Mouse (Mus musculus) layer of hippocampus, postnatal 36 days (tissue): ENCODE results near the gene Slc51b. TPM values are rescaled to one million over a fixed set of nuclear protein-coding genes. Genes with fewer than 3 reads are reported as not detected.

Experiments used
- DNase-seq, 2 experiments: peaks; one replicate each; pipeline ENCODE4 v3.0.0; 2022
- total RNA-seq, 2 experiments: library from RNA; stranded (reverse); gene quantifications; 2 replicates each; pipeline ENCODE4 v1.2.3; 2021

The Slc51b gene
- not detected for total RNA-seq

DNA sequence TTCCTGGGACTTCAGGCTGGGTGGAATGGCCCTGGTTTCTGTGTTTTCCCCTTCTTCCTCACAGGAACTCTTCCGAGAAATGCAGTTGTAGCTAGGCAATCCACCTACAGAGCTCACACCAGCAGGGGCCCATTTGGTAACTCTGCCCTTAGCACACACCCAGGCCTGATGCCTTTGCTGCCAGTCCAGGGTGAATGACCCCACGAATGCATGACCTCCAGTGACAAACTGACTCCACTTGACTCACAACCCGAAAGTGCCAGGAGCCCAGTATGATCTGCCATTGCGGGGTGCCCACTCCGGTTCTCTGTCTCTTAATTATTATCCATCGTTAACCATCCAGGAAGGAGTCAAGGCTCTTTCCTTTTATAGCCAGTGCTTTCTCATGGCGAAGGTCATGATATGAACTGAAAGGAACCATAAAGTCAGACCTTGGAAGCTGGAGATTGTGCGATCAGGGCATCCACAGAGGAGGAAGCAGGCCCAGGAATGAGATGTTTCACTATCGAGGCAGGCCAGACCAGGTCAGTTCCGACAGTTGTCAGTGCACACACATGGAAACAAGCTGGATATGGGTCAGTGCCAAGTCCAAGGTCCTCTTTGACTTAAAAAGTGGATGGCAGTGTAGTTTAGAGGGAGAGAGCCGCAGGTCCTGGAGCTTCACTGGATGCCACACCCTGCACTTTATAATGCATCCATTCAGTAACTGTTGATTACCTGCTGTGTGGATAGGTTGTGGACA lies at the start of gene Slc51b:
Slc51b (minus strand) TSS at position 196 of the 742 bp plus-strand sequence.
- DNase-seq, result no peak

DNA sequence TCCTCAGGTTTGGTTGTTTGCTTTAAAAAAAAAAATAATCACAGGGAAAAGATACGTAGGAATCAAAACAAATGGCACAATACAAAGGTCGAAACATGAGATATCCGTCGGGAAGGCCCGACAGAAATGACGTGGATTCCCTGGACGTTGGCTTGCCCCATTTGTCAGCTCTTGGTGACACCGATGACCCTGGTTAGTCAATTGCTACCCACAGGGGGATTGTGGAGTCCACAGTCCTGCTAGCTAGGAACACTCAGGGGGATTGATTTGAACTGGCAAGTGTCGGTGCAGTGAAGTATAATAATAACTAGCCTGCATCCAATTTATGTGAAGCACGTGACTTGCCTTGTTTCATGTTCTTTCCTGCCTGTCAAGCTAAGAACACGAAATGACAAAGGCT lies 44.9 kb upstream of the Slc51b start:
- no peak for DNase-seq

DNA sequence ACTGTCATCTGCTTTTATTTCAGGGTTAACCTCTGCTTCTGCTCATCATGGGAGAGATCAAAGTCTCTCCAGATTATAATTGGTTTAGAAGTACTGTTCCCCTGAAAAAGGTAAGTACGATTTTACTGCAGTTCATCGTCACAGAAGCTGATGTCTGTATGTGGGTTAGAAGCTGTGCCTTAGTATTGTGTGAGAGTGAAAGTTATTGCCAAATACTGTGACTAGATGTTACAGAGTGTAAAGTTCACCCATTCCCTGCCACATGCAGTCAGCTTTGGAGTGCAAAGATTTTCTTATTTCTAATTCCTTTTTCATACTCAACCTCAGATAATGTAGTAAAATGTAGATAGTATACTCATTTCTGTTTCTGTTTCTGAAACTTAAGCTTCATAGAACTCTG lies 42.5 kb upstream of the Slc51b start:
- no peak for DNase-seq

DNA sequence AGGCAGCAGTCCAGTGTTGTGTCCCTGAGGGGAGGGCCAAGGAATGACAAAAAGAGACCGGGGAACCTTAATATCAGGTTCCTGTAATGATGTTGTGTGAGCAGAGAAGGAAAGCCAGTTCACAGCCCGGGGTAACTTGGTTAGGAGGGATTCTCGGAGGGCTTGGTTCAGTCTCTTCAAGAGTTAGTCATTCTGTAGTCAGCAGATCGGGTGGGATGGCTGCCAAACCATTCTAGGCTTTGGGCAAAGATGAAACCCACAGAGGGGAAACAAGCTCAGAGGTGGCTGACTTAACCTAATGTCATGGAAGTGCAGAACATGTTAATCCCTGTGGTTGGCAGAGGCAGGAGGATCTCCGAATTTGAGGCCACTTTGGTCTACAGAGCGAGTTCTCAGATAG lies 41.4 kb upstream of the Slc51b start:
- no peak for DNase-seq

DNA sequence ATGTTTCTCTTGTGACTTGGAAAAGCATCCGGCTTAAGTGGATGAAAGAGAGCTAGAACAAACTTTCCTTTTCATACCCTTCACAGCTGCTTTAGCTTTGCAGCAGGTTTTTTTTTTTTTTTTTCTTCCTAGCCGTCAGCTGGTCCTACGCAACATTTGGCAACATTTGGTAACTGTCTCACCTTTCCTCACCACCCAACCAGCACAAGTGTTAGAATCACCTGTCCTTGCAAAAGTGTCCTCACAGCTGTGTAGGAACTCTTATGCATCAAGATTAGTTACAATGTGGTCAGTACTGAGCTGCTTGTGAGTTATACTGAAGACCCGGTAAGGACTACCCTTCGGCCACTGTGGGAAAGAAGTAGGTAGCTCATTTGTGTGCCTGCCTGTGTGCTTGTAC lies 39.8 kb upstream of the Slc51b start:
- no peak for DNase-seq

DNA sequence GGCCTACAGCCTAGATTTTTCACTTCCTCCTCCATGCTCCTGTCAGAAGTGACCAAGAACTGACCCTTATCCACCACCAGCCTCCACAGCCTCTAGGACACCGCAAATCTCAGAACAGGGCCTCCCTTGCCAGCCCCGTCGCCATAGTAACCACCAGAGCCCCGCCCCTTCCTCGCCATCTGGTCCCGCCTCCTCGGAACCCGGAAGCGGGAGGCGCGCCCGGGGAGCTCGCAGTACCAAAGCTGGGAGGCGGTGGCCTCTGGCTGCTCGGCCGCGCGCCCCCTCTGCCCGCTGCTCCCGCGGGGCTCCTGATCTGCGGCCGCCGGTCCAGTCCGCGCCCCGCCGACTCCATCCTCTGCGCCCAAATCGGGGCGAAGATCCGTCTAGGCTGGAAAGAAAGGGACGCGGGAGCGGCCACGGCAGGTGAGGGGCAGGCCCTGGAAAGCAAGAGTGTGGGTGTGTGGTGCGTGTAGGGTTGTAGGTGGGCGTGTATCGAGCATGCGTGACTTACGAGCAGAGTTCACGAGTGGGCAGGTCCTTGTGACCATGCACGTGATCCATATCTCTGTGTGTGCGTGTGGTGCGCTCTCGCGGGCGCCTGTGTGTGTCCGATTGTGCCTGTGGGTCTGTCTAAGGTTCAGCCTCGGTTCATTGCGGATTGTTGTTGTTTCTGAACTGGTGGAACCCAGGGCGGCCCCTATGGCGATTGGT lies 38.1 kb upstream of the Slc51b start, which contains the start of gene Spg21:
Spg21 (plus strand) TSS at position 216 of the 711 bp plus-strand sequence.
- DNase-seq, result peak; percentile 94 to 97

DNA sequence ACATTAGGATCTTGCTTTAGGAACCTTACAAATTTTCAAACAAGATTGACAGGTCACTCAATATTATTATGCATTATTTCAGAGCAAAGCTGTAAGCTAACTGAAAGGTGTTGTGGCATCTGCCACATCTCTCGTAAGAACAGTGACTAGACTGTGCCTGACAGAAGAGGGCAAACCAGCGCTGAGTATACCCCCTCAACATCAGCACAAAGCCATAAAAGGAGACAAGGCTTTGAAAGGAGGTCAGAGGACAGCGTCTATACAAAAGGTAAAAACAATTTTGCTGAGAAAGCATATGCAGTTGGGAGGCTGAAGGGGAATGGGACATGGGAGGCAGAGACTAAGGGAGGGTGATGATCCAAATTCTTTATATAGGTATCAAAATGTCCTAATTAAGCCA lies 37.4 kb upstream of the Slc51b start:
- DNase-seq, result no peak

DNA sequence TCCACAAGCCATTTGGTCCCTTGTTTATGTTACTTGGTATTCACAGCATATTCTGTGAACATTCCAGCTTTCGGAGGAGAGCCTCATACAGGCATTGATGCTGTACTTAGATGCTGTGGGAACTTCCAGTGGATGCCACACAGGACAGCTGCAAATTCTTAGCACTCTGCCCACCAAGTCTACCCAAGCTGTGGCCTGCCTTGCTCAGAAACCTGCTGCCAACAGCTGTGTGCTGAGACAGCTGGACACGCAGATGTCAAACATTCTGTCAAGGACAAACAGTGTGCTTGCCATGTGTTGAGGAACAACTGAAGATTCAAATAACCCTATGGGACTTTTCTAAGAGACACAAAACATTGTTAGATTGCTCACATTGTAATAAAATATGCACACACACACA lies 36.2 kb upstream of the Slc51b start:
- no peak for DNase-seq

DNA sequence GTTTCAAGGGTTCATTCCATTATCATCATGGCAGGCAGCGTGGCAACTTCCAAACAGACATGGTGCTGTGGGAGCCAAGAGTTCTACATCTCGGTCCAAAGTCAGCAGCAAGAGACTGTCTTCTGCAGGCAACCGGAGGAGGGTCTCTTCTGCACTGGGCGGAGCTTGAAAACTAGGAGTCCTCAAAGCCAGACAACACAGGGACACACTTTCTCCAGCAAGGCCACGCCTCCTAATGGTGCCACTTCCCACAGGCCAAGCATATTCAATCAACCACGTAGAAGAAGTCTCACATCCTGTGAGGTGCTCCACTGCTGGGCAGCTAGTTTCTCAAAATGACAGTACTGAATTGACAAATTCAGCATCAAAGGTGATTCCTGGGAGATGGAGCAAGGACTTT lies 25.2 kb upstream of the Slc51b start:
- no peak for DNase-seq

DNA sequence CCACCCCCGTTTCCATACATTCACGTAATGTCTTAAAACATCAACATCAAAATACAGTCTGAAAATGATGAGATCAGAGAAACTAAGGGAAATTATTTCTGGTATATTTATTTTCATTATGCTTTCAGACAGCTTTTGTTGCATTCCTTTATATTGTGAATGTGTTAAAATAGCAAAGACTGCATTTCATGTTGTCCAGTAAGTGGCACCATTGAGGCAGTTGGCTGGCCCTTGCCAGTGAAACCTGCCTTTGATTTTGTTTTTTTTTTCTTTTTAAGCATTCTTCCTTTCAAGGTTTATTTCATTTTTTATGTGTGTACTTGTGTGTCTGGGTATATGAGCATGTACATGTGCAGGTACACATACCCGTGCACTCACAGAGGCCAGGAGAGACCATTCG lies 21.9 kb upstream of the Slc51b start:
- no peak for DNase-seq

DNA sequence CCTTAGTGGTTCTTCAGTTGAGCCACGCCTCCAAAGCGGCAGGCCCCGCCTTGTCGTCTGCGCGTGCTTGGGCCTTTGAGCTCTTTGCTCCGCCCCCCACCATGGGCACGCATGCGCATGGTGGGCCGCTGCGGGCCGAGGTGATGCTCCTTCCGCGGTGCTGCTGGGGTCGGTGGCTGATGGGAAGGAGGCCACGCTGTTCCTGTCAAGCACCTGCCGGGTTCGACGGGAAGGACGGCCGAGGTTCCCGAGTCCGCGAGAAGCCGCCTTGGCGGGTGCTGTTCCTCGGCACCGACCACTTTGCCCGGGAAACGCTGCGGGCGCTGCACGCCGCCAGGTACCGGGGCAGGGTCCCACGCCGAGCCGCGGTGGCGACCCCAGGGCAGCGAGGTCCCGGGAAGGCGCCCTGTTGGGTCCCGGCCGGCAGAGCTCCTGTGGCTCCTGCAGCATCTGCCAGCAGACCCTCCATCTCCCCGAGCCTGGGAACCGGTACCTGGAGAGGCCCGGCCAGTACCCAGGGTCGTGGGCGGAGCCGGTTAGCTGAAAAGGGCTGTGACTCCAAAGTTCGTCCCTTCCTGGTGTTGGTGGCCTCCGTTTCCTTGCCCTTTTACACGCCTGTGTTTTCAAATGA lies 13.0 kb upstream of the Slc51b start, which contains the start of gene Mtfmt:
Mtfmt (plus strand) TSS at position 112 of the 631 bp plus-strand sequence.
- peak; percentile 88 to 90 for DNase-seq

DNA sequence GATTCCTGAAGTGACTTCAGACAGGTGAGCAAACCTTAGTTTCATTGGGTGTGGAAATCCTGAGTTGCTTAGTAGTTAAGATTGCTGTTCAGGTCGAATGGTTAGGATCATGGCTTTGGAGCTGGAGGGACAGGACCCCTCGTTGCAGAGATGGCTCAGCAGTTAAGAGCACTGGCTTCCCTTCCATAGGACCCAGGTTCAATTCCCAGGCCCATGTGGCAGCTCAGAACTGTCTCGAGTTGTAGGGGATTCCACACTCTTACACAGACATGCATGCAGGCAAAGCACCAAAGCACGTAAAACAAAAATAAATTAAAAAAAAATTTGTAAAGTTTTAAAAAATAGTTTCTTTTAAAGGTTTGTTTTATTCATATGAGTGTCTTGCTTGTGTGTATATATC lies 12.5 kb upstream of the Slc51b start:
- no peak for DNase-seq

DNA sequence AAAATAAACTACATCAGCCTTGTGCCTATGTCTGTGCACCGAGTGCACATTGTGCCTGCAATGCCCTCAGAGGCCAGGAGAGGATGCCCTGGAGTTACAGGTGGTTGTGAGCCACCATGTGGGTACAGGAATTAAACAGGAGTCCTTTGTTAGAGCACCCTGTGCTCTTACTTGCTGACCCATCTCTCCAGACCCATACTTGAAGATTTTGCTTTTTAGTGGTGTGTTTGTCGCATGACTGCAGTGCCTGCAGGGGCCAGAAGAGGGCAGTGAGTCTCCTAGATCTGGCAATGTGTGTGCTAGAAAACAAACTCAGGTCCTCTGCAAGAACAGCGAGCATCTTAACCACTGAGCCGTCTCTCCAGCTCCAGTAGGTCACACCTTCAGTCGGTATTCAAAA lies 11.4 kb upstream of the Slc51b start:
- DNase-seq, result peak in 1 of 2 experiments; percentile 15

DNA sequence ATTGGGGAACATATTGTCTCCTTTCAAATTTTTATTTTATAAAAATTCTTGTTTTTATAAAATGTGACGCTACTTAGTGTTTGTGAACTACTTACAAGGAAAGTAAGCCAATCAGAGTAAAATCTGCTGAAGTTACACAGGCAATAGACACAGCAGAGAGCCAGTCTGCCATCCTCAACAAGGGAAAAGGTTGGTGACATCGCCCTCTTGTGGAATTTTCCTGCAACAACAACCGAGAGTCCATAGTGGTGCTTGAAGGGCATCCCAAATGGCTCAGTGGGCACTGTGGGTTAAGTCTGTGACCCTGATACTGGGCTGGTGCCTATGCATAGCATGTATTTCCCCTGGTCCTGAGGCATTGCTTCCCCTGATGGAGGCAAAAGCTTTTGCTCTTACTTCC lies 9.5 kb upstream of the Slc51b start:
- DNase-seq, result peak; percentile 81 to 87

DNA sequence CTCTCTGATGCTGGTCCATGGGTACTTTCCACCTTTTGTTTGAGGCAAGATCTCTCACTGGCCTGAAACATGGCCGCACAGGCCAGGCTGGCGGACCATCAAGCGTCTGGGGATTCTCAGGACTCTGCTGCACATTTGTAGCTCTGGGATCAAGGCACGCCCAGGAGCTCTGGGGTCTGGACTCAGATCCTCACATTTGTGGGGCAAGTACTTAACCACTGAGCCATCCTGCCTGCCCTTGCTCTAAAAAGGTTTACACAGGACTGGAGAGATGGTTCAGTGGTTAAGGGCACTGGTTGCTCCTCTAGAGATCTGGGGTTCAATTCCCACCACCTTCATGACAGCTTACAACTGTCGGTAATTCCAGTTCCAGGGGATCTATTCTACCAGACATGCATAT lies 8.2 kb upstream of the Slc51b start:
- no peak for DNase-seq

DNA sequence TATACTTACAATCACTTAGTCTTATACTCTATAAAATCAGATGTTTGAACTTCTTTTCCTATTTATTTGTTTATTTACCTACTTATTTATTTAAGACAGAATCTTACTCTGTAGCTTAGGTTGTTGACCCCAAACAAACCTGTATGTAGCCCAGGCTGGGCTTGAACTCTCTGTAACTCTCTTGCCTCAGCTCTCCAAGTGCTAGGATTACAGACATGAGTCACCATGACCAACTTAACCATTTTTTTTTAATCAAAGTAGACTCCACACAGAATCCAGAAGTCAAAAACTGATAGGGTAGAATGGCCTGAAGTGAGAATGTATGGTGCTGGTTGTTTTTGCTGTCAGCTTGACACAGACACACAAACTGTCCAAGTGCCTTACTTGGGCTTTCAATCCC lies 7.6 kb upstream of the Slc51b start:
- DNase-seq, result no peak

DNA sequence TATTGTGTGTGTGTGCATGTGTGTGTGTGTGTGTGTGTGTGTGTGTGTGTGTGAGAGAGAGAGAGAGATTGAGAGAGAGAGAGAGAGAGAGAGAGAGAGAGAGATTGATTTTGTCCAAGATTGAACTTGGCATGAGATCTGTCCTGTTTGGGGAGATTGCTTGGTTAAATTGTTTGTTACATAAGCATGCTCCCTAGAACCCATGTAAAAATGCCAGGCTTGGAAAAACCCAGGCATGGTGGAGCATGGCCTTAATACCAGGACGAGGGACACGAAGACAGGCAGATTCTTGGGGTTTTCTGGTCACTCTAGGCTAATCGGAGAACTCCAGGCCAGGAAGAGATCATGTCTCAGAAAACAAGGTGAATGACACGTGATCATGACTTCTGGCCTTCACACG lies 5.2 kb upstream of the Slc51b start:
- no peak for DNase-seq

DNA sequence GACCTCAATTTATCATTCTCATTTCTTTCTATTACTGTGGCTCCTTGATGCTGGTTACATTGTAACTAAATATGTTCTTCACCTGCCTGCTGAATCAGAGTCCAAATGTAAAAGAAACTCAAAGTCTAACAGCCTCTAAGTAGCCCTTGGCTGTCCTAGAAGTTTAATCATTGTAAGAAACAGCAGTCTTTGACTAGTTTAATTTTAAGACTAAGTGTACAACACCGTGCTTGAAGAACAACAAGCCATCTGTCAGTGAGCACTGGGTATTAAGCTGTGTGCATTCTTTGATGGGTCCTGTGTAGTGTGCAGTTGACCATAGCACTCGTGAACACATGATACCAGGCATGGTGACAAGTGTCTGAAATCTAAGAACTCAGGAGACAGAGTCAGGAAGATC lies 4.8 kb upstream of the Slc51b start:
- no peak for DNase-seq

DNA sequence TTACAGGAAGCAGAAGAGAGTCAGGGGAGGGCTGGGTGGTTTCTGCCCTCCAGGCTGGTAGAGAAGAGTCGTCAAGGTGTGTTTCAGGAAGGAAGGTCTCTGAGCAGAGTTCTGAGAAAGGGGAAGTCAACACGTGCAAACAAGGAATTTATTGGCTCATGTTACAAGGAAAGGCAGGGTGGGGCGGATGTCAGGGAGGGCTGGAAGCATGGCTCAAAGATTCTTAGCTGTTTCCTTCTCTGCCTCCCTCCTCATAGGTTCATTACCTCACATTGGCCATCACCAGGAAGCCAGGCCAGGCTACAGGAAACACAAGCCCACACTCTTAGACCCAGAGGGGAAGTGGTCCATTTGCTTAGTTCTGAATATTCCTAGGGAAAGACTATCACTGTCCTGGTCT lies 1.6 kb upstream of the Slc51b start:
- DNase-seq, result no peak

DNA sequence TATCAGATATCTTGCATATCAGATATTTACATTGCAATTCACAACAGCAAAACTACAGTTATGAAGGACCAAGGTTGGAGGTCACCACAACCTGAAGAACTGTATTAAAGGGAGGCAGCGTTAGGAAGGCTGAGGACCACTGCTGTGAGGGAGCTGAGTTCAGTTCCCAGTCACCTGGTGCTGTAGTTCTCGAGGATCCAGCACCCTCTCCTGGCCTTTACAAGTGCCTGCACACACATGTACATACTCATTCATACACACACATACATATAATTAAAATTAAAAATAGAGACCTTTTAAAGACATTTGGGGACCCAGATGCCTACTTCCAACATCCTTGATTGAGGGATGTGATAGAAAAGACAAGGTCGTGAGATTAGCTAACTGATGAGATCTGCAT lies 3.1 kb downstream of the Slc51b start:
- DNase-seq, result no peak

DNA sequence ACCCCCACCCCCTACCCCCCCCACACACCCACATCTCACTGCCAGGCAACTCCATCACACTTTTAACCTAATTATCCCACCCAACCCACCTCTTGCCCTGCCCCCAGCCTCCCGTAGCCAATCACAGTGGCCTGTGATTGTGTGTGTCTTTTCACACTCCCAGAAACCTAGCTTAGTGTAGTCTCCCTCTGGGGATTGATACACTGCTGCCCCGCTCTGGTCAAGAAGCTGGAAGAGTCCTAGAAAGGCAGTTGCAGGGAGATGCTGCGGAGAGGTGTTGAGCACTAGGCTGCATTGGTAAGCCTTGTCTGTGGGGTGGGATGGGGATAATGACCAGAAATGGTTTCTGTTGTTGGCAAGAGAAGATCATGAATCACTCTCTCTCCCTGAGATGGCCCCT lies 5.0 kb downstream of the Slc51b start:
- no peak for DNase-seq

DNA sequence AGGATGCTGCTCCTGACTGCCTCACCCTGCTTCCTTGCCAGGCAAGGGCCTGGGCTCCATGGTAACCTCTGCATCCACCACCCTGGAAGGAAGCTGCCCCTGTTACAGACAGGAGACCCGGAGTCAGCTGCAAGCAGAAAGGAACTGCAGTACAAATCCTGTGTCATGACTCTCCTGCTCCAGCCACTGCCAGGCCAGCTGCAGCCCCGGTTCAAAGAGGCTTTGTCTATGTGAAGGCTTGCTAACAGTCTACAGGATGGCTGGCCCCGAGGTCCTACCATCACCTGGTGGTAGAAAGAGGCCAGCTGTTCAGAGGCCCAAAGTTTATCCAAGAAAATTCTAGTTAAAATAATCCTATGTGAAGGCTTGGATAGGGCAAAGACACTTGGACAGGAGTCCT lies 11.4 kb downstream of the Slc51b start:
- no peak for DNase-seq

DNA sequence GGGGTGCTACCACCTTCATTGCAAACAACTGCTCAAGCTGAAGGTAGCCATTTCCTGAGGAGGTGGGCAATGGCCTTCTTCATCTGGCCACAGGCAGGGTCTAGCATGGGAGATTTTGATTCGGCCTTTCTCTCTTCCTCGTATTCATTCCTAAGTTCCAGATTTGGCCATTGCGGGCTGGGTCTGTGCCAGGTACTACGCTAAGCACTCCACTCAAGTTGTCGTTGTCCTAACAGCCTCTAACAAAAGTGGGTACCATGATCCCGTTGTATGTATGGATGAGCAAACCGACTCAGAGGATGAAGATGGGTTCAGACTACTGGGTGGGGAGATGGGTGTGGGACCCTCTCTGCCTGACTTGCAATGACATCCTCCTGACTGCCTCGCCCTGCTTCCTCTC lies 12.4 kb downstream of the Slc51b start:
- no peak for DNase-seq

DNA sequence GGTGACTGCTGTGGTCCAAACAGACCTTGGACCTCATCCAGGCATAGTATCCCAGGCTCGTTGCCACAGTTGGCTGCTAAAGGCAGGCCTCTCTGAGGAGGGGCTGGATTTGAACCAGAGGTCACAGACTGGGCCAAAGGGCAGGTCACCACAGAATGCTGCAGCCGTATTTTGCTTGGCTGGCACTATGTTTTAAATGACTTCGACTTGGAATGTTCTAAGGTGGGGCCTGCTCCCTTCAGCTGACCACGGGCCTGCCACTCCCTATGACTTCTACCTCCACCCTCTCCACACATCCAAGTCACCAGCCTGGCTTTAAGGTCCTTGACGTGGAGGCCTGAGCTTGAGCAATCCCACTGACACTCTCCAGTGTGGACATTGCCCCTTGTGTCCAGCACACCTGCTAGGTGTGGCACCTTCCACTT lies 13.9 kb downstream of the Slc51b start:
- no peak for DNase-seq
